Mouse (Mus musculus) CD8-positive naive resting alpha-beta T cell, adult 2 months (primary cell): Measurements from ENCODE around the gene Vps13a.

ENCODE experiments used
- DNase-seq, 2 experiments: peaks; one replicate each; pipeline ENCODE4 v3.0.0; 2022; ENCODE audit warnings: low read depth in 2 of 2, low spot score in 2 of 2

Gene Vps13a

DNA sequence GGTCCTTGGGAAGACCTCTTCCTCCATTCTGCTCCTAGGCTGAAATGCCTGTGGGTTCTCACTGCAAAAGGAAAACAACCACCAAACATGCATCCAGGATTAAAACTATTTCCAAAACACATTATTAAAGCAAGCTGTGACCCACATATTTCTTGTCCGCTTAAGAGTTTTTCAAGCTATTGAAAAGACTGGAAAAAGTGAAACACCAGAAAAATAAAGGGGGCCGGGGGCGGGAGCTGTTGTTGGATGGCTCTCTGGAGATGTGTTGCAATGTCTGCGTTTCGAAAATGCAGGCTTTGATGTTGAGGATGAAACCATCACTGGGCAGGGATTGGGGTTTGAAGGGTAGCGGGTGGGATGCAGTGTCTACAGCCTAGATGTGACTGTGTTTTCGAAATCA lies 196.2 kb downstream of the Vps13a start:
- DNase-seq: no peak

DNA sequence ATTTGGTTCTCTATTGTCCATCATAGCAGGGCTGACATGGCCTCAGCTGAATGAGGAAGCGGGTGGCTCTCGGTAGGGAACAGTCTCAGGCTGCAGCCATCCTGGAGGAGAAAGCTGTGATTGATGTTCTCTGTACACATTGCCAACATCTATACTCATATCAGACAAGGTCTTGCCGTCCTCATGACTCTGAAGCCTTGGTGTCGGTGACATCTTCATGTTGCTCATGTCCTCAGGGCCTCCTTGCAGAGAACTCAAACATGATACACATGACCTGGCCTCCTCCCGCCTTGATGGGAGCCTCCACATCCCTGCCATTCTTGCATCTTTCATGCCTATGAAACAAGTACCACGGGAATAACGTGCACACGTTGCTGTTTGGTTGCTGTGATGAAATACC lies 200.2 kb downstream of the Vps13a start:
- no peak for DNase-seq

DNA sequence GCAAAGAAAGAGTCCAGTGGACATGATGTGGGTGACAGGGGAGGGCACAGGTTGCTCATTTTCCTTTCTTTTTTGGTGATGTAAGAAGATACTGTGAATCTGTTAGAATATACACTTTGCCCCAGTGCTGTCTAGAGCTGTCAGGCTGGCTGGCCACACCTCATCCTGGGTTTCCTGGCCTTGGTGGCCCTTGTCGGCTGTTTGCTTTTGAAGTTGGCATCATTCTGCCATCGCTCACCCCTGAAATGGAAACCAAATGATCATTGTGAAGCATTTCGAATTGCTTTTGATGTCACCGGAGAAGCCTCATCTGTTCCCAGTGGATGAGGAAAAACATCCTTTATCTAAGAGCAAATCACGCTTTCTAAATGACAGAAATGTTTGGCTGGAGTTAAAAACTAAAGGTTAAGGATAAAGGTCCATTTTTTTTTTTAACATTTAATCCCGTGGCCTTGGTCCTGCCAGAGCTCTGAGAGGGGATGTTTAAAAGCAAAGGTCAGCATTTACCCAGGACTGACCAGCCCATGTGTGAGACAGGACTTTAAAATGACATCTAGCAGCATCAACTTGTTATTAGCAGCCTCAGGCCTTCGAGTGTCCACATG lies 201.0 kb downstream of the Vps13a start:
- DNase-seq: no peak

DNA sequence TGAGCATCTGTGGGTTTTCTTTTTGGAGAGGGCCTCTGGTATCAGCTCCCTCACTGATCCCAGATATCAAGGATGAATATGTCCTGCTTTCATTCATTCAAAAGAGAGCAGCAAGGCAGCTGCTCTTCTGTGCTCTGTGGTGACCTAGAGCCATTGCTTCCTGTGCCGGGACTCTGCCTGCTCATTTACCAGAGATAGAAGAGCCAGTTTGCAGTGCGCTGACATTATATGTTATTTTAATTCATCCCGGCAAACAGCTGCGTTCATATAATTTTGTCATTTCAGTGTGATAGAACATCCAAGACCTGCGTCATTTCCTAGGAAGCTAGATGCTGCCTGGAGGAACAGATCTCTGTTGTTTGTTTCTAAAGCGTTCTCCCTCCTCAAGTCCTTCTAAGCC lies 203.9 kb downstream of the Vps13a start:
- DNase-seq: no peak
